Mouse (Mus musculus) midbrain, embryonic 12.5 days (tissue): ENCODE measurements around the gene Lsm14a. TPM values are rescaled to one million over a fixed set of nuclear protein-coding genes. Genes with fewer than 3 reads are reported as not detected.

Experiments used
- ATAC-seq: fragments of 200-750 bp; cut with Nextera tagmentation; 2 replicates; pipeline ENCODE4 v1.8.0; 2017; ENCODE audit warnings: low read depth, moderate TSS enrichment, moderate library complexity; ENCODE audit not compliant: low FRiP score
- H3K27ac ChIP-seq: fragments of 300-500 bp; sonication (generic); replicated peaks from 2 replicates; pipeline ENCODE4 v1.5.1; 2016; ENCODE audit warnings: mild to moderate bottlenecking
- H3K27me3 ChIP-seq: fragments of 300-500 bp; sonication (generic); 2 replicates; pipeline ENCODE4 v1.6.1; 2016; ENCODE audit warnings: mild to moderate bottlenecking
- H3K36me3 ChIP-seq: fragments of 300-500 bp; sonication (generic); 2 replicates; pipeline ENCODE4 v1.6.1; 2016
- H3K4me1 ChIP-seq: fragments of 300-500 bp; sonication (generic); 2 replicates; pipeline ENCODE4 v1.6.1; 2016
- H3K4me2 ChIP-seq: fragments of 300-500 bp; sonication (generic); replicated peaks from 2 replicates; pipeline ENCODE4 v1.6.1; 2016; ENCODE audit warnings: mild to moderate bottlenecking, moderate library complexity
- H3K4me3 ChIP-seq: fragments of 300-500 bp; sonication (generic); 2 replicates; pipeline ENCODE4 v1.5.1; 2016; ENCODE audit warnings: mild to moderate bottlenecking
- H3K9ac ChIP-seq: fragments of 300-500 bp; sonication (generic); replicated peaks from 2 replicates; pipeline ENCODE4 v1.6.1; 2016; ENCODE audit warnings: mild to moderate bottlenecking, moderate library complexity
- H3K9me3 ChIP-seq: fragments of 300-500 bp; sonication (generic); 2 replicates; pipeline ENCODE4 v1.6.1; 2016; ENCODE audit warnings: mild to moderate bottlenecking
- WGBS: fragments of 180-500 bp; shearing (Covaris S2); methylation state at CpG from one replicate; pipeline ENCODE4 v1.1.7; 2016; 5-methylcytosine and 5-hydroxymethylcytosine counted together
- polyA plus RNA-seq: library from polyadenylated mRNA; unstranded; fragments of >200 nt; fragmentation: Nextera tagmentation; extraction: Ambion mirVana; gene quantifications from 2 replicates; pipeline ENCODE4 v1.2.1, GENCODE M21; 2016

Lsm14a gene
- 117 and 120 TPM in 2 replicates for polyA plus RNA-seq

- no peak for ATAC-seq
- H3K27me3 ChIP-seq: no peaks in the 10 kb centered on the region
- peaks cover 8% of the 10 kb centered on the region for H3K4me1 ChIP-seq
- H3K4me2 ChIP-seq: no peak within 1 kb of the TSS
- H3K27ac ChIP-seq: no peak within 1 kb of the TSS
- H3K9me3 ChIP-seq: no peaks in the 10 kb centered on the region
- no peaks in the 10 kb centered on the region for H3K36me3 ChIP-seq
- no peak within 1 kb of the TSS for H3K9ac ChIP-seq
- no peak within 1 kb of the TSS for H3K4me3 ChIP-seq
These were observed at the start of gene Lsm14a for GRCm38 (mm10) chr7:34393215-34393614. Lsm14a (minus strand) TSS chr7:34393315.

GRCm38 (mm10) chr7:34438903-34439302 is 45.8 kb upstream of the Lsm14a start:
- H3K4me1 ChIP-seq: no peaks in the 10 kb centered on the region
- H3K27me3 ChIP-seq: no peaks in the 10 kb centered on the region
- no peaks in the 10 kb centered on the region for H3K9me3 ChIP-seq
- no peak overlapping the region for H3K4me2 ChIP-seq
- no peak overlapping the region for H3K4me3 ChIP-seq
- no peak overlapping the region for H3K27ac ChIP-seq
- WGBS: 40% methylated on average over 6 of the region's 6 CpGs
- no peak for ATAC-seq
- no peak overlapping the region for H3K9ac ChIP-seq
- no peaks in the 10 kb centered on the region for H3K36me3 ChIP-seq

- ATAC-seq: no peak
- Histone ChIP-seq H3K36me3 (no peaks in the 10 kb centered on the region), H3K4me1 (no peaks in the 10 kb centered on the region), H3K27ac (no peak overlapping the region), H3K27me3 (0 out of 2 replicates have a peak, but pooled peaks cover 2% of the 10 kb centered on the region), H3K9ac (no peak overlapping the region), H3K4me3 (no peak overlapping the region), H3K4me2 (no peak overlapping the region), H3K9me3 (no peaks in the 10 kb centered on the region)
- WGBS: 78% methylated on average over 1 of the region's 1 CpGs
These were observed 40.5 kb upstream of the Lsm14a start for GRCm38 (mm10) chr7:34433597-34433996.

GRCm38 (mm10) chr7:34421201-34421600 is 28.1 kb upstream of the Lsm14a start:
- no peak overlapping the region for H3K4me3 ChIP-seq
- no peak for ATAC-seq
- H3K27me3 ChIP-seq: no peaks in the 10 kb centered on the region
- H3K27ac ChIP-seq: no peak overlapping the region
- H3K9me3 ChIP-seq: no peaks in the 10 kb centered on the region
- H3K9ac ChIP-seq: no peak overlapping the region
- no peak overlapping the region for H3K4me2 ChIP-seq
- H3K36me3 ChIP-seq: no peaks in the 10 kb centered on the region
- no peaks in the 10 kb centered on the region for H3K4me1 ChIP-seq
- WGBS: 84% methylated on average over 2 of the region's 2 CpGs

GRCm38 (mm10) chr7:34407492-34407891 is 14.4 kb upstream of the Lsm14a start:
- WGBS: 8% methylated on average over 8 of the region's 8 CpGs
- ATAC-seq: peak; percentile 69
- no peaks in the 10 kb centered on the region for H3K9me3 ChIP-seq
- no peak overlapping the region for H3K27ac ChIP-seq
- peak overlapping the region; percentile 18; the same call in 1 of the 2 replicates for H3K4me2 ChIP-seq
- H3K4me3 ChIP-seq: no peak overlapping the region
- no peaks in the 10 kb centered on the region for H3K36me3 ChIP-seq
- H3K27me3 ChIP-seq: no peaks in the 10 kb centered on the region
- H3K9ac ChIP-seq: no peak overlapping the region
- no peaks in the 10 kb centered on the region for H3K4me1 ChIP-seq

GRCm38 (mm10) chr7:34403876-34404275 is 10.8 kb upstream of the Lsm14a start:
- Histone ChIP-seq H3K4me1 (no peaks in the 10 kb centered on the region), H3K9ac (no peak overlapping the region), H3K27ac (no peak overlapping the region), H3K4me2 (no peak overlapping the region), H3K4me3 (no peak overlapping the region), H3K27me3 (no peaks in the 10 kb centered on the region), H3K9me3 (no peaks in the 10 kb centered on the region), H3K36me3 (no peaks in the 10 kb centered on the region)
- ATAC-seq: no peak
- 79% methylated on average over 11 of the region's 11 CpGs for WGBS

- ATAC-seq: no peak
- 44% methylated on average over 3 of the region's 4 CpGs for WGBS
- Histone ChIP-seq H3K4me2 (no peak overlapping the region), H3K27ac (no peak overlapping the region), H3K27me3 (no peaks in the 10 kb centered on the region), H3K36me3 (no peaks in the 10 kb centered on the region), H3K4me1 (no peaks in the 10 kb centered on the region), H3K4me3 (no peak overlapping the region), H3K9me3 (no peaks in the 10 kb centered on the region), H3K9ac (no peak overlapping the region)
These were observed 7.0 kb upstream of the Lsm14a start for GRCm38 (mm10) chr7:34400070-34400469.

- WGBS: 78% methylated on average over 5 of the region's 5 CpGs
- no peaks in the 10 kb centered on the region for H3K36me3 ChIP-seq
- H3K27ac ChIP-seq: no peak overlapping the region
- no peak for ATAC-seq
- no peak overlapping the region for H3K4me3 ChIP-seq
- no peaks in the 10 kb centered on the region for H3K27me3 ChIP-seq
- H3K9me3 ChIP-seq: no peaks in the 10 kb centered on the region
- H3K4me2 ChIP-seq: no peak overlapping the region
- no peak overlapping the region for H3K9ac ChIP-seq
- no peaks in the 10 kb centered on the region for H3K4me1 ChIP-seq
These were observed 5.7 kb upstream of the Lsm14a start for GRCm38 (mm10) chr7:34398831-34399230.

- H3K4me3 ChIP-seq: no peak overlapping the region
- no peak overlapping the region for H3K27ac ChIP-seq
- H3K9me3 ChIP-seq: no peaks in the 10 kb centered on the region
- no peak overlapping the region for H3K9ac ChIP-seq
- WGBS: 86% methylated on average over 3 of the region's 3 CpGs
- H3K27me3 ChIP-seq: no peaks in the 10 kb centered on the region
- no peaks in the 10 kb centered on the region for H3K4me1 ChIP-seq
- H3K4me2 ChIP-seq: no peak overlapping the region
- H3K36me3 ChIP-seq: no peaks in the 10 kb centered on the region
- ATAC-seq: no peak
These were observed 3.7 kb upstream of the Lsm14a start for GRCm38 (mm10) chr7:34396791-34397190.

GRCm38 (mm10) chr7:34395761-34396160 is 2.6 kb upstream of the Lsm14a start:
- Histone ChIP-seq H3K4me2 (no peak overlapping the region), H3K36me3 (no peaks in the 10 kb centered on the region), H3K9ac (no peak overlapping the region), H3K9me3 (no peaks in the 10 kb centered on the region), H3K4me1 (peaks cover 2% of the 10 kb centered on the region; the same call in 1 of the 2 replicates), H3K27me3 (no peaks in the 10 kb centered on the region), H3K27ac (no peak overlapping the region), H3K4me3 (no peak overlapping the region)
- no peak for ATAC-seq
- 70% methylated on average over 6 of the region's 6 CpGs for WGBS

GRCm38 (mm10) chr7:34394636-34395035 is 1.5 kb upstream of the Lsm14a start:
- WGBS: 78% methylated on average over 5 of the region's 5 CpGs
- no peak overlapping the region for H3K27ac ChIP-seq

GRCm38 (mm10) chr7:34394091-34394490 is 976 bp upstream of the Lsm14a start:
- H3K4me3 ChIP-seq: no peak overlapping the region
- H3K4me2 ChIP-seq: no peak overlapping the region
- H3K4me1 ChIP-seq: peaks cover 8% of the 10 kb centered on the region
- no peak overlapping the region for H3K27ac ChIP-seq
- ATAC-seq: no peak
- no peaks in the 10 kb centered on the region for H3K9me3 ChIP-seq
- no peaks in the 10 kb centered on the region for H3K27me3 ChIP-seq
- H3K9ac ChIP-seq: no peak overlapping the region
- H3K36me3 ChIP-seq: no peaks in the 10 kb centered on the region
- WGBS: 72% methylated on average over 2 of the region's 2 CpGs

More at GRCm38 (mm10) chr7:34394636-34395035, 1.5 kb upstream of the Lsm14a start:
- Histone ChIP-seq H3K27me3 (no peaks in the 10 kb centered on the region), H3K36me3 (no peaks in the 10 kb centered on the region), H3K9me3 (no peaks in the 10 kb centered on the region), H3K4me3 (no peak overlapping the region), H3K4me1 (peaks cover 8% of the 10 kb centered on the region), H3K4me2 (no peak overlapping the region), H3K9ac (no peak overlapping the region)
- no peak for ATAC-seq

- no peak for ATAC-seq
- no peak overlapping the region for H3K27ac ChIP-seq
- H3K27me3 ChIP-seq: no peaks in the 10 kb centered on the region
- H3K4me1 ChIP-seq: peaks cover 14% of the 10 kb centered on the region
- no peaks in the 10 kb centered on the region for H3K9me3 ChIP-seq
- H3K4me3 ChIP-seq: no peak overlapping the region
- no peak overlapping the region for H3K4me2 ChIP-seq
- 69% methylated on average over 4 of the region's 4 CpGs for WGBS
- no peak overlapping the region for H3K9ac ChIP-seq
- H3K36me3 ChIP-seq: no peaks in the 10 kb centered on the region
These were observed 780 bp downstream of the Lsm14a start for GRCm38 (mm10) chr7:34392335-34392734.
